Mouse (Mus musculus): ENCODE results near the gene Aipl1. TPM values are rescaled to one million over a fixed set of nuclear protein-coding genes. Genes with fewer than 3 reads are reported as not detected.

Gene Aipl1
- polyA plus RNA-seq (2014; fragmentation: Illumina TruSeq; extraction: RNeasy Lipid Tissue Mini Kit (QIAGEN cat#74804); ENCODE audit: low replicate concordance) = not detected

GRCm38 (mm10) chr11:72037409-72037808, at the start of gene Aipl1:
TSS of gene Aipl1 (minus strand) at chr11:72037509.

GRCm38 (mm10) chr11:72041768-72042607, 4.7 kb upstream of the Aipl1 start, which contains the start of gene Pimreg:
TSS of gene Pimreg (plus strand) at chr11:72042032.

Other genes starting within 250 kb of the Aipl1 start
- not detected for gene Pimreg, start 4.5 kb upstream of the Aipl1 start, polyA plus RNA-seq (2014; fragmentation: Illumina TruSeq; extraction: RNeasy Lipid Tissue Mini Kit (QIAGEN cat#74804); ENCODE audit: low replicate concordance)
- gene Pitpnm3, start 98.3 kb upstream of the Aipl1 start, polyA plus RNA-seq (2014; fragmentation: Illumina TruSeq; extraction: RNeasy Lipid Tissue Mini Kit (QIAGEN cat#74804); ENCODE audit: low replicate concordance) = 0.33 TPM
- not detected for gene Gm43951, start 169.3 kb upstream of the Aipl1 start, polyA plus RNA-seq (2014; fragmentation: Illumina TruSeq; extraction: RNeasy Lipid Tissue Mini Kit (QIAGEN cat#74804); ENCODE audit: low replicate concordance)
- gene 4933427D14Rik, start 169.9 kb upstream of the Aipl1 start, polyA plus RNA-seq (2014; fragmentation: Illumina TruSeq; extraction: RNeasy Lipid Tissue Mini Kit (QIAGEN cat#74804); ENCODE audit: low replicate concordance) = 10.7 TPM
- gene Txndc17, start 170.0 kb upstream of the Aipl1 start, polyA plus RNA-seq (2014; fragmentation: Illumina TruSeq; extraction: RNeasy Lipid Tissue Mini Kit (QIAGEN cat#74804); ENCODE audit: low replicate concordance) = 391 TPM
- 11.3 TPM for gene Med31, start 178.1 kb upstream of the Aipl1 start, polyA plus RNA-seq (2014; fragmentation: Illumina TruSeq; extraction: RNeasy Lipid Tissue Mini Kit (QIAGEN cat#74804); ENCODE audit: low replicate concordance)
- not detected for gene Slc13a5, start 229.7 kb upstream of the Aipl1 start, polyA plus RNA-seq (2014; fragmentation: Illumina TruSeq; extraction: RNeasy Lipid Tissue Mini Kit (QIAGEN cat#74804); ENCODE audit: low replicate concordance)